Mouse (Mus musculus) limb, embryonic 10.5 days (tissue): ENCODE data around the gene Atp5g3. TPM values are rescaled to one million over a fixed set of nuclear protein-coding genes. Genes with fewer than 3 reads are reported as not detected.

Experiments used
- DNase-seq: peaks from one replicate; pipeline ENCODE4 v3.0.0-alpha.2; 2017; ENCODE audit warnings: low spot score
- H3K27ac ChIP-seq: fragments of 300-500 bp; sonication (generic); 2 replicates; pipeline ENCODE4 v1.5.1; 2016; ENCODE audit warnings: mild to moderate bottlenecking
- H3K27me3 ChIP-seq: fragments of 300-500 bp; sonication (generic); 2 replicates; pipeline ENCODE4 v1.6.1; 2016; ENCODE audit warnings: low read depth, mild to moderate bottlenecking; ENCODE audit not compliant: poor library complexity, severe bottlenecking
- H3K36me3 ChIP-seq: fragments of 300-500 bp; sonication (generic); 2 replicates; pipeline ENCODE4 v1.6.1; 2016; ENCODE audit warnings: mild to moderate bottlenecking, moderate library complexity
- H3K4me1 ChIP-seq: fragments of 300-500 bp; sonication (generic); 2 replicates; pipeline ENCODE4 v1.6.1; 2016
- H3K4me3 ChIP-seq: fragments of 300-500 bp; sonication (generic); 2 replicates; pipeline ENCODE4 v1.5.1; 2016; ENCODE audit warnings: mild to moderate bottlenecking, moderate library complexity
- H3K9me3 ChIP-seq: fragments of 300-500 bp; sonication (generic); replicated peaks from 2 replicates; pipeline ENCODE4 v1.6.1; 2016; ENCODE audit warnings: mild to moderate bottlenecking
- WGBS: fragments of 180-500 bp; shearing (Covaris S2); methylation state at CpG from one replicate; pipeline ENCODE4 v1.1.7; 2016; 5-methylcytosine and 5-hydroxymethylcytosine counted together
- polyA plus RNA-seq: library from polyadenylated mRNA; unstranded; fragments of >200 nt; fragmentation: Nextera tagmentation; extraction: Ambion mirVana; gene quantifications from 2 replicates; pipeline ENCODE4 v1.2.1, GENCODE M21; 2016

Atp5g3 gene
- 886 and 910 TPM in 2 replicates for polyA plus RNA-seq

- 0 out of 2 replicates have a peak, but pooled peaks cover 3% of the 10 kb centered on the region for H3K27me3 ChIP-seq
- peaks cover 38% of the 10 kb centered on the region for H3K36me3 ChIP-seq
- H3K9me3 ChIP-seq = no peaks in the 10 kb centered on the region
- DNase-seq = peak; percentile 97
- H3K4me1 ChIP-seq = peaks cover 13% of the 10 kb centered on the region; the same call in 1 of the 2 replicates
- peak within 1 kb of the TSS; percentile 98 for H3K27ac ChIP-seq
- H3K4me3 ChIP-seq = peak within 1 kb of the TSS; percentile 99
- under 1% methylated on average over 38 of the region's 38 CpGs for WGBS
Measured at GRCm38 (mm10) chr2:73911175-73911700, at the start of gene Atp5g3. Gene Atp5g3, minus strand, starts transcription at chr2:73911326.

- Histone ChIP-seq H3K27ac (no peak overlapping the region), H3K27me3 (peaks cover 37% of the 10 kb centered on the region; the same call in 1 of the 2 replicates), H3K36me3 (no peaks in the 10 kb centered on the region), H3K4me1 (peaks cover 23% of the 10 kb centered on the region), H3K9me3 (no peaks in the 10 kb centered on the region), H3K4me3 (no peak overlapping the region)
- 84% methylated on average over 6 of the region's 6 CpGs for WGBS
- no peak for DNase-seq
Measured at GRCm38 (mm10) chr2:73958342-73958741, 47.2 kb upstream of the Atp5g3 start.

GRCm38 (mm10) chr2:73953612-73954011 is 42.5 kb upstream of the Atp5g3 start:
- 75% methylated on average over 1 of the region's 1 CpGs for WGBS
- no peaks in the 10 kb centered on the region for H3K9me3 ChIP-seq
- peak overlapping the region; percentile 59; the same call in 1 of the 2 replicates for H3K27ac ChIP-seq
- no peaks in the 10 kb centered on the region for H3K36me3 ChIP-seq
- H3K4me3 ChIP-seq = no peak overlapping the region
- H3K4me1 ChIP-seq = peaks cover 39% of the 10 kb centered on the region
- H3K27me3 ChIP-seq = peaks cover 30% of the 10 kb centered on the region; the same call in 1 of the 2 replicates
- no peak for DNase-seq

GRCm38 (mm10) chr2:73952597-73953219 is 41.6 kb upstream of the Atp5g3 start:
- Histone ChIP-seq H3K4me3 (peak overlapping the region; percentile 15), H3K27me3 (peaks cover 22% of the 10 kb centered on the region; the same call in 1 of the 2 replicates), H3K36me3 (no peaks in the 10 kb centered on the region), H3K27ac (peak overlapping the region; percentile 67; the same call in 1 of the 2 replicates), H3K4me1 (peaks cover 39% of the 10 kb centered on the region), H3K9me3 (no peaks in the 10 kb centered on the region)
- peak; percentile 42 for DNase-seq
- 24% methylated on average over 8 of the region's 8 CpGs for WGBS

- DNase-seq = no peak
- Histone ChIP-seq H3K4me3 (no peak overlapping the region), H3K27ac (no peak overlapping the region), H3K9me3 (no peaks in the 10 kb centered on the region), H3K36me3 (no peaks in the 10 kb centered on the region), H3K4me1 (peaks cover 7% of the 10 kb centered on the region), H3K27me3 (peaks cover 9% of the 10 kb centered on the region; the same call in 1 of the 2 replicates)
- 93% methylated on average over 2 of the region's 2 CpGs for WGBS
Measured at GRCm38 (mm10) chr2:73947360-73947759, 36.2 kb upstream of the Atp5g3 start.

- Histone ChIP-seq H3K27ac (no peak overlapping the region), H3K4me1 (0 out of 2 replicates have a peak, but pooled peaks cover 6% of the 10 kb centered on the region), H3K4me3 (no peak overlapping the region), H3K27me3 (no peaks in the 10 kb centered on the region), H3K9me3 (no peaks in the 10 kb centered on the region), H3K36me3 (no peaks in the 10 kb centered on the region)
- WGBS = 94% methylated on average over 8 of the region's 8 CpGs
- no peak for DNase-seq
Measured at GRCm38 (mm10) chr2:73943735-73944134, 32.6 kb upstream of the Atp5g3 start.

GRCm38 (mm10) chr2:73942844-73943243 is 31.7 kb upstream of the Atp5g3 start:
- Histone ChIP-seq H3K4me3 (no peak overlapping the region), H3K4me1 (0 out of 2 replicates have a peak, but pooled peaks cover 6% of the 10 kb centered on the region), H3K27me3 (no peaks in the 10 kb centered on the region), H3K36me3 (no peaks in the 10 kb centered on the region), H3K27ac (no peak overlapping the region), H3K9me3 (no peaks in the 10 kb centered on the region)
- DNase-seq = no peak
- WGBS = 90% methylated on average over 3 of the region's 3 CpGs

- WGBS = 36% methylated on average over 1 of the region's 1 CpGs
Measured at GRCm38 (mm10) chr2:73941281-73941680, 30.2 kb upstream of the Atp5g3 start.

GRCm38 (mm10) chr2:73940471-73940870 is 29.3 kb upstream of the Atp5g3 start:
- H3K36me3 ChIP-seq = no peaks in the 10 kb centered on the region
- 87% methylated on average over 7 of the region's 7 CpGs for WGBS
- no peak overlapping the region for H3K27ac ChIP-seq
- 0 out of 2 replicates have a peak, but pooled peaks cover 2% of the 10 kb centered on the region for H3K9me3 ChIP-seq
- H3K4me3 ChIP-seq = no peak overlapping the region
- H3K4me1 ChIP-seq = 0 out of 2 replicates have a peak, but pooled peaks cover 6% of the 10 kb centered on the region
- DNase-seq = no peak
- H3K27me3 ChIP-seq = no peaks in the 10 kb centered on the region

More at GRCm38 (mm10) chr2:73941281-73941680, 30.2 kb upstream of the Atp5g3 start:
- Histone ChIP-seq H3K4me1 (0 out of 2 replicates have a peak, but pooled peaks cover 6% of the 10 kb centered on the region), H3K36me3 (no peaks in the 10 kb centered on the region), H3K27ac (no peak overlapping the region), H3K4me3 (no peak overlapping the region), H3K9me3 (no peaks in the 10 kb centered on the region), H3K27me3 (no peaks in the 10 kb centered on the region)
- DNase-seq = no peak

GRCm38 (mm10) chr2:73938896-73939295 is 27.8 kb upstream of the Atp5g3 start:
- Histone ChIP-seq H3K4me3 (no peak overlapping the region), H3K27me3 (no peaks in the 10 kb centered on the region), H3K4me1 (peaks cover 6% of the 10 kb centered on the region; the same call in 1 of the 2 replicates), H3K9me3 (0 out of 2 replicates have a peak, but pooled peaks cover 2% of the 10 kb centered on the region), H3K27ac (no peak overlapping the region), H3K36me3 (no peaks in the 10 kb centered on the region)
- no peak for DNase-seq
- 84% methylated on average over 2 of the region's 2 CpGs for WGBS

GRCm38 (mm10) chr2:73932676-73933313 is 21.7 kb upstream of the Atp5g3 start:
- H3K4me3 ChIP-seq = no peak overlapping the region
- DNase-seq = no peak
- no peak overlapping the region for H3K27ac ChIP-seq
- no peaks in the 10 kb centered on the region; the same call in 1 of the 2 replicates for H3K4me1 ChIP-seq
- WGBS = 86% methylated on average over 8 of the region's 8 CpGs
- no peaks in the 10 kb centered on the region for H3K36me3 ChIP-seq
- 0 out of 2 replicates have a peak, but pooled peaks cover 2% of the 10 kb centered on the region for H3K9me3 ChIP-seq
- H3K27me3 ChIP-seq = no peaks in the 10 kb centered on the region

GRCm38 (mm10) chr2:73927711-73928110 is 16.6 kb upstream of the Atp5g3 start:
- H3K4me3 ChIP-seq = no peak overlapping the region
- 0 out of 2 replicates have a peak, but pooled peaks cover 6% of the 10 kb centered on the region for H3K4me1 ChIP-seq
- no peak for DNase-seq
- no peak overlapping the region for H3K27ac ChIP-seq
- H3K36me3 ChIP-seq = no peaks in the 10 kb centered on the region
- H3K9me3 ChIP-seq = no peaks in the 10 kb centered on the region
- no peaks in the 10 kb centered on the region for H3K27me3 ChIP-seq

GRCm38 (mm10) chr2:73925539-73925938 is 14.4 kb upstream of the Atp5g3 start:
- Histone ChIP-seq H3K4me1 (0 out of 2 replicates have a peak, but pooled peaks cover 6% of the 10 kb centered on the region), H3K9me3 (no peaks in the 10 kb centered on the region), H3K4me3 (no peak overlapping the region), H3K27ac (no peak overlapping the region), H3K27me3 (no peaks in the 10 kb centered on the region), H3K36me3 (no peaks in the 10 kb centered on the region)
- DNase-seq = no peak
- WGBS = 72% methylated on average over 3 of the region's 3 CpGs
